Mouse (Mus musculus) central nervous system, embryonic 11.5 days (tissue): Measurements from ENCODE around the gene Olfr945. TPM values are rescaled to one million over a fixed set of nuclear protein-coding genes. Genes with fewer than 3 reads are reported as not detected.

ENCODE experiments used
- polyA plus RNA-seq: library from polyadenylated mRNA; depleted of rRNA; stranded (reverse); fragments of >200 nt; gene quantifications from 2 replicates; pipeline ENCODE4 v1.2.3, GENCODE M21; 2012; rRNA removed

The Olfr945 gene
- polyA plus RNA-seq = not detected in 2 replicates

DNA sequence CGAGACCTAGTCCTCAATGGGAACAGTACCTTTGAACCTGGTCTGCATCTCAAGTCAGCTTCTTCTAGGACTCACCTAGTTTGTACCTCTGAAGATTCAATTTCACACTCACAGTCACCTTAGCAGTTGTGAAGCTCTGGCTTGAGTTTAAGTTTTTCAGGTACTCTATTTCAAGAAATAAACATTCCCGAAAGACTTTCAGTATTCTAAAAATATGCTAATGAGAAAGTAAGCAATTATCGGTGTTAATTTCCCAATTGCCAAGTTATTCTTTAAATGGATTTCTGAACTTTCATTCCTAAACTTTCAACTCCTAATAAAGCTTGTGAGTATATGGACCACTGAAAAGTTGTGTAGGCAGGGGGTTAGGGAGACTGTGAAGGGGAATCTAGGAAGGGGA lies at the start of gene Olfr945:
Olfr945 (minus strand) TSS at position 101 of the 400 bp plus-strand sequence.

DNA sequence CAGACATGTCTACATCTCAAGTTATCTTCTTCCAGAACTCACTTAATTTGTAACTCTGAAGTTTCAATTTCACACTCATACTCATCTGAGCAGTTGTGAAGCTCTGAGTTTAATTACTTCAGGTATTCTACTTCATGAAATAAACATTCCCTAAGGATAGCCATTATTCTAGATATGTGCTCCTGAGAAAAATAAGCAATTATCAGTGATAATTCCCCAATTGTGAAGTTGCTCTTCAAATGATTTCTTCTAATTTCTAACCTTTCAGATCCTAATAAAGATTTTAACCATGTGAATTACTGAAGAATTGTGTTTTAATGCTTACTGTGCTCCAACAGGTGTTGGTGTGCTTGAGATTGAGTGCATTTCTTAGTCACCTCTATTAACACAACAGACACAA lies 49.3 kb upstream of the Olfr945 start, which contains the start of gene Olfr948:
Olfr948 (minus strand) TSS at position 101 of the 400 bp plus-strand sequence.

DNA sequence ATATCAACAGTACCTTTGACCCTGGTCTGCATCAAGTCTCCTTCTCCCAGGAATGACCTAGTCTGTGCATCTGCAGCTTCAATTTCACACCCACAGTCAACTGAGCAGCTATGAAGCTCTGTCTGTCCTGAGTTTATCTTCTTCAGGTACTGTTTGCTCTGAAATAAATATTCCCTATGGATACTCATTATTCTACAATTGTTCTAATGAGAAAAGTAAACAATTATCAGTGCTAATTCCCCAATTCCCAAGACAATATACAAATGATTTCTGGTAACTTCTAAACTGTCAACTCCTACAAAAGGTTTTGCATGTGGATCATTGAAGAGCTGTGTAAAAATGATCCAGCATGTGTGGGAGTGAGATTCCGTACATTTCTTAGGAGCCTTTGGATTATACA lies 26.7 kb downstream of the Olfr945 start, which contains the start of gene Olfr1537:
Olfr1537 (minus strand) TSS at position 101 of the 400 bp plus-strand sequence.

Other genes with a start within 250 kb of the Olfr945 start
- gene Olfr937, start 211.9 kb downstream of the Olfr945 start, polyA plus RNA-seq = not detected in 2 replicates
- not detected in 2 replicates for gene Olfr938, start 197.9 kb downstream of the Olfr945 start, polyA plus RNA-seq
- not detected in 2 replicates for gene Olfr27, start 148.7 kb downstream of the Olfr945 start, polyA plus RNA-seq
- gene Olfr943, start 110.5 kb downstream of the Olfr945 start, polyA plus RNA-seq = not detected in 2 replicates
- not detected in 2 replicates for gene Olfr944, start 74.9 kb downstream of the Olfr945 start, polyA plus RNA-seq
- not detected in 2 replicates for gene Olfr1537, start 26.8 kb downstream of the Olfr945 start, polyA plus RNA-seq
- not detected in 2 replicates for gene Olfr948, start 49.2 kb upstream of the Olfr945 start, polyA plus RNA-seq
- not detected in 2 replicates for gene Olfr951, start 110.6 kb upstream of the Olfr945 start, polyA plus RNA-seq
- gene Olfr952, start 150.3 kb upstream of the Olfr945 start, polyA plus RNA-seq = not detected in 2 replicates
- gene Olfr954, start 179.9 kb upstream of the Olfr945 start, polyA plus RNA-seq = not detected in 2 replicates
- gene Olfr955, start 195.1 kb upstream of the Olfr945 start, polyA plus RNA-seq = not detected in 2 replicates
- gene Olfr44, start 217.2 kb upstream of the Olfr945 start, polyA plus RNA-seq = not detected in 2 replicates
- not detected in 2 replicates for gene Olfr957, start 239.0 kb upstream of the Olfr945 start, polyA plus RNA-seq